ENCODE assay signal across 11 mouse cellular contexts in genomic region chr6:28309692-28310091, GRCm38 (mm10).
DNase-seq lines count a peak whose midpoint lies in the region; TF ChIP-seq lines count a peak whose summit lies in the region.
"Had no signal": no experiment of that assay in that cellular context is flagged by ENCODE, and none has a peak within 500 bp of the region (broad histone marks: within the 10 kb centered on the region; RNA-seq: fewer than 3 reads in every experiment).

No protein-coding gene starts in this region.

- no peak for DNase-seq in heart, adult 2 months
- DNase-seq in heart, postnatal 36 days = no peak
- no peak for DNase-seq in lung, adult 2 months
- DNase-seq in lung, adult 18-20 months = no peak
- DNase-seq in c-Kit-positive CD71-positive TER-119-positive erythroid progenitor cells, embryonic 14.5 days (ENCODE audit: low spot score) = peak; percentile 0
- peak; percentile 24 for DNase-seq in retina, postnatal 7 days (ENCODE audit: low read depth, low spot score)
- DNase-seq in thymus, postnatal 25 days = no peak
- DNase-seq: adrenal gland, postnatal 36 days; right cerebral cortex, adult 18-20 months had no signal

- no peaks in the 10 kb centered on the region for H3K4me1 ChIP-seq in heart, adult 2 months (ENCODE audit: control insufficient read depth, insufficient read depth, low read length)
- no peaks in the 10 kb centered on the region for H3K4me1 ChIP-seq in lung, adult 2 months (ENCODE audit: control insufficient read depth, insufficient read depth, low read length)
- H3K4me1 ChIP-seq: heart, embryonic 13.5 days; limb, embryonic 15.5 days had no signal

- no peak for TF ChIP-seq POLR2A in heart, adult 2 months (IDR thresholded peaks at IDR 0.05; ENCODE audit: insufficient read depth, low read depth, low read length)
- TF ChIP-seq POLR2A in lung, adult 2 months (IDR thresholded peaks at IDR 0.05; ENCODE audit: borderline replicate concordance, extremely low read depth, low read depth, low read length) = no peak

- no peak overlapping the region for H3K9ac ChIP-seq in heart, adult 2 months (ENCODE audit: low read depth, low read length)
- H3K9ac ChIP-seq: heart, embryonic 13.5 days; limb, embryonic 15.5 days had no signal

- intact Hi-C loops in heart, adult 2 months (cut with DNase I) = loop anchor here (1.0 to 10.0 kb wide), 2 partner anchors 151 to 715 kb away; no protein-coding TSS in a partner anchor
- intact Hi-C loops in heart, postnatal 36 days (cut with DNase I) = loop anchor here (2.0 to 10.0 kb wide), 2 partner anchors 151 to 715 kb away; no protein-coding TSS in a partner anchor

- TF ChIP-seq CTCF in heart, adult 2 months (IDR thresholded peaks at IDR 0.05) = peak; percentile 76
- TF ChIP-seq CTCF in lung, adult 2 months (IDR thresholded peaks at IDR 0.05; ENCODE audit: insufficient read depth, low read length) = 0 out of 2 replicates have a peak, but pooled peaks have one; percentile 1

- no peak overlapping the region for H3K27ac ChIP-seq in heart, adult 2 months
- H3K27ac ChIP-seq: heart, embryonic 13.5 days; limb, embryonic 15.5 days had no signal

- H3K79me2 ChIP-seq in heart, adult 2 months (replicated peaks; ENCODE audit: control insufficient read depth, insufficient read depth, low read length) = no peaks in the 10 kb centered on the region

- no peak for TF ChIP-seq EP300 in heart, adult 2 months (IDR thresholded peaks at IDR 0.05; ENCODE audit: insufficient read depth, low read depth, low read length)

- H3K27me3 ChIP-seq in heart, adult 2 months (ENCODE audit: control insufficient read depth, insufficient read depth, low read length) = no peaks in the 10 kb centered on the region
- H3K27me3 ChIP-seq: heart, embryonic 13.5 days; limb, embryonic 15.5 days had no signal

- H3K4me3 ChIP-seq in heart, adult 2 months = no peak overlapping the region
- H3K4me3 ChIP-seq in lung, adult 2 months (replicated peaks; ENCODE audit: extremely low read depth, low read depth, low read length) = no peak overlapping the region
- H3K4me3 ChIP-seq: heart, embryonic 13.5 days; limb, embryonic 15.5 days had no signal

- no peaks in the 10 kb centered on the region for H3K36me3 ChIP-seq in heart, adult 2 months (ENCODE audit: control insufficient read depth, insufficient read depth, low read length)
- H3K36me3 ChIP-seq: heart, embryonic 13.5 days; limb, embryonic 15.5 days had no signal

Comparison
In these comparisons a context has a peak if more than half of its experiments do, and no peak if none do; other contexts are left out.
1. DNase-seq: peak in c-Kit-positive CD71-positive TER-119-positive erythroid progenitor cells, embryonic 14.5 days (single experiment) and retina, postnatal 7 days (single experiment); none in heart, adult 2 months (0 of 2), heart, postnatal 36 days (0 of 2), lung, adult 2 months (single experiment), lung, adult 18-20 months (0 of 2) and thymus, postnatal 25 days (single experiment).